Mouse (Mus musculus) ES-E14 (cell line): ENCODE measurements around the gene Scaf8. TPM values are rescaled to one million over a fixed set of nuclear protein-coding genes. Genes with fewer than 3 reads are reported as not detected.
A peak's percentile ranks its signal among the peaks of the same experiment; 100 is the strongest.

ENCODE experiments used
- DNase-seq: peaks from one replicate; pipeline ENCODE4 v3.0.0-alpha.2; 2013; ENCODE audit warnings: low read depth, low spot score
- H3K27ac ChIP-seq: 2 replicates; pipeline ENCODE4 v1.5.1; 2012; ENCODE audit warnings: low read depth, mild to moderate bottlenecking, low read length, moderate library complexity, mixed read lengths; ENCODE audit not compliant: poor library complexity, insufficient read depth, severe bottlenecking
- H3K36me3 ChIP-seq: 2 replicates; pipeline ENCODE4 v1.6.1; 2012; ENCODE audit warnings: mild to moderate bottlenecking, low read length, moderate library complexity, mixed read lengths; ENCODE audit not compliant: control insufficient read depth, poor library complexity, insufficient read depth, severe bottlenecking
- H3K4me1 ChIP-seq, 2 experiments: fragments of 150-350 bp in 1 of 2; sonication (generic) in 1 of 2; 2 replicates each; pipeline ENCODE4 v1.6.1; 2012; ENCODE audit warnings: low read length in 2 of 2, mild to moderate bottlenecking in 1 of 2, mixed read lengths in 1 of 2; ENCODE audit not compliant: control insufficient read depth in 2 of 2, insufficient read depth in 2 of 2, poor library complexity in 1 of 2
- H3K4me3 ChIP-seq, 2 experiments: fragments of 150-350 bp in 1 of 2; sonication (generic) in 1 of 2; 2 replicates each; pipeline ENCODE4 v1.5.1; 2012; ENCODE audit warnings: low read length in 2 of 2, low read depth in 1 of 2, mild to moderate bottlenecking in 1 of 2, mixed read lengths in 1 of 2; ENCODE audit not compliant: insufficient read depth in 1 of 2, poor library complexity in 1 of 2, severe bottlenecking in 1 of 2
- H3K9ac ChIP-seq: 2 replicates; pipeline ENCODE4 v1.6.1; 2012; ENCODE audit warnings: low read depth, mild to moderate bottlenecking, low read length, mixed read lengths; ENCODE audit not compliant: poor library complexity, insufficient read depth, severe bottlenecking
- H3K9me3 ChIP-seq: fragments of 150-350 bp; sonication (generic); 2 replicates; pipeline ENCODE4 v1.6.1; 2012; ENCODE audit warnings: low read depth, mild to moderate bottlenecking, low read length; ENCODE audit not compliant: control insufficient read depth, insufficient read depth
- CHD2 ChIP-seq: IDR thresholded peaks from 2 replicates; pipeline ENCODE4 v1.6.1; 2014; ENCODE audit warnings: mild to moderate bottlenecking, low read depth, low read length, inconsistent platforms
- HCFC1 ChIP-seq: IDR thresholded peaks from 2 replicates; pipeline ENCODE4 v1.6.1; 2012; ENCODE audit warnings: low read length, inconsistent platforms, borderline replicate concordance; ENCODE audit not compliant: insufficient read depth
- MAFK ChIP-seq: IDR thresholded peaks from 2 replicates; pipeline ENCODE4 v1.6.1; 2014; ENCODE audit warnings: mild to moderate bottlenecking, low read depth, low read length, inconsistent platforms; ENCODE audit not compliant: insufficient read depth
- ZC3H11A ChIP-seq: IDR thresholded peaks from 2 replicates; pipeline ENCODE4 v1.6.1; 2012; ENCODE audit warnings: low read depth, mild to moderate bottlenecking, inconsistent platforms, low read length, borderline replicate concordance
- ZNF384 ChIP-seq: IDR thresholded peaks from 2 replicates; pipeline ENCODE4 v1.6.1; 2012; ENCODE audit warnings: low read depth, low read length, inconsistent platforms
- in situ Hi-C, 2 experiments: fragments of 600-800 bp; cut with MboI; formaldehyde crosslinking; loops; one replicate each; pipeline ENCODE4 v1.15.1; 2025; ENCODE audit warnings: low sequenced_read_pairs in 2 of 2, inconsistent platforms in 1 of 2; ENCODE audit not compliant: unreplicated experiment in 2 of 2
- total RNA-seq: library from RNA; depleted of rRNA; stranded (reverse); fragments of 300-350 nt; gene quantifications from 2 replicates; pipeline ENCODE4 v1.2.3, GENCODE M21; 2012

Gene Scaf8
- total RNA-seq, 1 experiment, result 57.1 TPM

GRCm38 (mm10) chr17:3224383-3225106 lies 109.8 kb downstream of the Scaf8 start:
- Histone ChIP-seq H3K27ac (no peak overlapping the region), H3K36me3 (no peaks in the 10 kb centered on the region; the same call in 1 of the 2 replicates), H3K4me3 (no peak overlapping the region), H3K9me3 (no peaks in the 10 kb centered on the region), H3K4me1 (no peaks in the 10 kb centered on the region; a peak in 2 of 4 replicates), H3K9ac (no peak overlapping the region)
- TF ChIP-seq MAFK, result no peak
- TF ChIP-seq ZC3H11A, result no peak
- TF ChIP-seq HCFC1, result no peak
- no peak for TF ChIP-seq CHD2
- peak; percentile 73 for DNase-seq
- in situ Hi-C loops, result no loop called here

- Histone ChIP-seq H3K27ac (no peak overlapping the region), H3K36me3 (peaks cover 10% of the 10 kb centered on the region), H3K9ac (peak overlapping the region; percentile 13; the same call in 1 of the 2 replicates), H3K4me1 (no peaks in the 10 kb centered on the region), H3K9me3 (no peaks in the 10 kb centered on the region), H3K4me3 (0 out of 4 replicates have a peak overlapping the region, but pooled peaks of 1 of the 2 experiments have one; percentile 40)
- DNase-seq, result peak; percentile 42
- in situ Hi-C loops, result no loop called here
- TF ChIP-seq MAFK, result no peak
- no peak for TF ChIP-seq ZC3H11A
- no peak for TF ChIP-seq HCFC1
- no peak for TF ChIP-seq ZNF384
- TF ChIP-seq CHD2, result no peak
Observed at GRCm38 (mm10) chr17:3230231-3231000, 115.6 kb downstream of the Scaf8 start.

- H3K9me3 ChIP-seq, result no peaks in the 10 kb centered on the region
- no peak for DNase-seq
Observed at GRCm38 (mm10) chr17:3232626-3233025, 117.9 kb downstream of the Scaf8 start.

GRCm38 (mm10) chr17:3243672-3244071 lies 128.9 kb downstream of the Scaf8 start:
- TF ChIP-seq HCFC1, result no peak
- no peak for TF ChIP-seq CHD2
- TF ChIP-seq ZC3H11A, result no peak
- TF ChIP-seq MAFK, result no peak
- TF ChIP-seq ZNF384, result no peak
- no peaks in the 10 kb centered on the region for H3K9me3 ChIP-seq
- in situ Hi-C loops, result no loop called here

More at GRCm38 (mm10) chr17:3232626-3233025, 117.9 kb downstream of the Scaf8 start:
- Histone ChIP-seq H3K4me3 (no peak overlapping the region), H3K27ac (no peak overlapping the region), H3K4me1 (no peaks in the 10 kb centered on the region), H3K36me3 (peaks cover 10% of the 10 kb centered on the region), H3K9ac (no peak overlapping the region)
- in situ Hi-C loops, result no loop called here
- TF ChIP-seq CHD2 (no peak), ZC3H11A (no peak), ZNF384 (no peak), MAFK (no peak), HCFC1 (no peak)

More at GRCm38 (mm10) chr17:3243672-3244071, 128.9 kb downstream of the Scaf8 start:
- Histone ChIP-seq H3K4me1 (no peaks in the 10 kb centered on the region), H3K27ac (no peak overlapping the region), H3K36me3 (peaks cover 2% of the 10 kb centered on the region; the same call in 1 of the 2 replicates), H3K9ac (no peak overlapping the region), H3K4me3 (no peak overlapping the region)
- no peak for DNase-seq
